Mouse (Mus musculus): Measurements from ENCODE around the gene Polr2c.

Polr2c gene

GRCm38 (mm10) chr8:94880742-94881141 lies 23.5 kb downstream of the Polr2c start:
- no peak for DNase-seq (ENCODE audit: low read depth, low spot score)

DNA sequence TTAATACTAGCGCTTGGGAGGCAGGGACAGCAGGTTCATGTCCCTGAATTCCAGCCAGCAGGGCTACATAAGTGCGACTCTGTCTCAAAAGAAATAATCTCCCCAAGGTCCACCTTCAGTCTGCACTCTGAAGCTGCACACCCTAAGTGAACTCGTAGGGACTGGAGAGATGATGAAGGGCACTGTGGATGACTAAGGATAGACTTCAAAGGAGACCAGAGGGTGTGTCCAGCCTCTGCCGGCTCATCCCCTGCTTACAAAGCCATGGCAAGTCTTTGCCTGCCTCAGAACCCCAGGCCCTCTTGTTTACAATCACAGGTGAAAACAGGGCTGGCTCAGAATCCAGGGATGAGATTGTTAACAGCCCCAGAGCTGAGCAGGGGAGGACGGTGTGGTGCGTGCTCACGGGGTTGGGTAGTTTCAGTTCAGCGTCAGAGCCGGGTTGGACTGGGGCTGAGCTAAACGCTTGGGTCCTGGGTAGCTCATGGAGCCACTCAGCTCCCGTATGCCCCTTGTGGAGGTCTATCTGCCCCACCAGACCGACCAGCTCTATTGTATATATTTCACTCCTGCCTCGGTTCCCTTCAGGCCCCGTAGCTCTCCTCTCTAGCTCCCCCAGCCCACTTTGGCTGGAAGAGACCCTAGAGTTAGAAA lies 31.3 kb downstream of the Polr2c start:
- no peak for DNase-seq (ENCODE audit: low read depth, low spot score)

GRCm38 (mm10) chr8:94892917-94893316 lies 35.7 kb downstream of the Polr2c start:
- DNase-seq (ENCODE audit: low read depth, low spot score): no peak

- DNase-seq (ENCODE audit: low read depth, low spot score): no peak
These were observed 42.0 kb downstream of the Polr2c start for GRCm38 (mm10) chr8:94899262-94899661.

GRCm38 (mm10) chr8:94900617-94901016 lies 43.4 kb downstream of the Polr2c start:
- no peak for DNase-seq (ENCODE audit: low read depth, low spot score)

DNA sequence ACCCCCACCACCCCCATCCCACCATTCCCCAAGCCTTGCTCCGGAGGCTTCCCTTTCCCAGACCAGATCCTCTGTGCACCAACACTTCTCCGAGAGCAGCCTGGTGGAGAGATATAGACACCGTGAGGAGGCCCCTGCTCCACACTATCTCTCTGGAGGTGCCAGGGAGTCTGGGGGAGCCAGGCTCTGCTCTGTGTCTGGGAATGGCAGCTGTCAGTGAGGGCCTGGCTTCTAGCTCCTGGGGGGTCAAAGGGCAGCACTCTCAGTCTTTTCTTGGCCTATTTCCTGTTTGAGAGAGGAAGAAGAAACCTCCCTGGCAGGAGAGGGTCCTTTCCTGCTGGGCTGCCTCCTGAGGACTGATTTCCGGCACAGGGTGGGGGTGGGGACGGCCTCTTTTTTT lies 43.8 kb downstream of the Polr2c start:
- DNase-seq (ENCODE audit: low read depth, low spot score): no peak

- no peak for DNase-seq (ENCODE audit: low read depth, low spot score)
These were observed 46.5 kb downstream of the Polr2c start for GRCm38 (mm10) chr8:94903709-94904108.

GRCm38 (mm10) chr8:94904450-94905175 lies 47.4 kb downstream of the Polr2c start:
- DNase-seq (ENCODE audit: low read depth, low spot score): no peak

DNA sequence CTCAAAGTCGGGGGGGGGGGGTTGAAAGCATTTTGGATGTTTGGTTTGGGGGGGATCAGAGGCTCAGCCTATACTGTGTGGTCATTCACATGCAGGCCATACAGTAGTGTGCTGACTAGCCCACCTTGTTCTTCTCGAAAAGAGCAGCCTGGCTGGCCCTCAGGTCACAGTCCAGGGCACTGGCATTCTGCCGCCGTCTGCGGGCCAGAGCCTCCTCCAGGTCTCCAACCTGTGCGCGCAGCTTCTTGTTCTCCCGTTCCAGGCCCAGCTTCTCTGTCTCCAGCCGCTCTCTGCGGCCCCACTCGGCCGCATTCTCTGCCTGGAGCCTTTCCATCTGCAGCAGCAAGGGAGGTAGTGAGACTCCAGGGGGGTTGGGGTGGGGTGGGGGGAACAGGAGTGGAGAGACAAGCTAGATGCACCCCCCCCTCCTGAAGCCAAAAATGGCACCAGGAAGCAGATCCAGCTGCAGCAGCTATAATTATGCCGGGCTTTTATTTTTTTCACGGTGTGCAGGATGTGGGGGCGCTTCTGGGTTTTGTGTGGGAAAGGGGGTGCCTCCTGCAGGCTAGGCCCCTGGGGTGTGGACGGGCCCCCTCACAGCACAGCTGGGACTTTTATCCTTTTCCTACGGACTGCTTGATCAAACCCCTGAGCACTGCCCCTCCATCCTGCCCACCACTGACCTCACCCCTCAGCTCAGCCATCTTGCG lies 50.5 kb downstream of the Polr2c start:
- no peak for DNase-seq (ENCODE audit: low read depth, low spot score)

DNA sequence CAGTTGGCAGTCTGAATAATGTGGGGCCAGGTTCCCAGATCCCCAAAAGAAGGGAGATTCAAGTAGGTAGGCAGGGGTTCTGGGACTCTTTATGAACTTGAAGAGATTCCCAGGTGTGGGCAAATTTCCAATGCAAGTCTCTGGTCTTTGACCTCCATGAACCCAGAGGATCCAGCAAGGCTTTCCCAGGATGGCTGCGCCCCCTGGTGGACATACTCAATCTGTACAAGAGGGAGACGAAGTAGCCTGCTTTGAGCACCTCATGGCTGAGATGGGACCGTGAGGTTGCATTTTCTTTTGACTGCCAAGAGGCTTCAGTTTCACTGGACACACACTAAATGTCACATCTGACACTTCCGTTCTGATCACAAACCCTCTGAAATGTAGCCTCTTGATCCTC lies 51.6 kb downstream of the Polr2c start:
- peak; percentile 71 for DNase-seq (ENCODE audit: low read depth, low spot score)

DNA sequence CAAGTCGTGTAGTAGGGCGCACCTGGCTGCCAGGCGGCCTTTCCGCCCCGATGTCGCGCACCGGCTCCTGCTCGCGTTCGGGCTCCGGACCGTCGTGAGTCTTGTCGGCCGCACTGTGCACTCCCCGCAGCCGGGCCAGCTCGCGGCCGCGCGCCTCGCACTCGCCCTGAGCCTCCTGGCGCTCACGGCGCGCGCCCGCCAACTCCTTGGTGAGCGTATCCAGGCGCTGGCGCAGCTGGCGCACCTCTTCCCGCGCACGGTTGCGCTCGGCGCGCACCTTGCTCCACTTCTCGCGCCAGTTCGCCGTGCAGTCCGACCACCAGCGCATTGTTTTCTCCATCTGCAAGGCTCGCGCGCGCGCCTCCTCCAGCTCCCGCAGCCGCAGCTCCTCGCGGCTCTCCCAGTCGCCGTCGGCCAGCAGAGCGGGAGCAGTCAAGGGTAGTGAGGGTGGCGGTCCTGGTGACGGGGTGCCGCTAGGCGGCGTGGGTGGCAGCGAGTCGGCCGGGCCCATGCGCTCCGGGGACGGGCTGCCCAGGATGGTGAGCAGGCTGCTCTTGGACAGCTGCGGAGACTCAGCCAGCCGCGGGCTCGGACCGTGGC lies 55.9 kb downstream of the Polr2c start:
- no peak for DNase-seq (ENCODE audit: low read depth, low spot score)

DNA sequence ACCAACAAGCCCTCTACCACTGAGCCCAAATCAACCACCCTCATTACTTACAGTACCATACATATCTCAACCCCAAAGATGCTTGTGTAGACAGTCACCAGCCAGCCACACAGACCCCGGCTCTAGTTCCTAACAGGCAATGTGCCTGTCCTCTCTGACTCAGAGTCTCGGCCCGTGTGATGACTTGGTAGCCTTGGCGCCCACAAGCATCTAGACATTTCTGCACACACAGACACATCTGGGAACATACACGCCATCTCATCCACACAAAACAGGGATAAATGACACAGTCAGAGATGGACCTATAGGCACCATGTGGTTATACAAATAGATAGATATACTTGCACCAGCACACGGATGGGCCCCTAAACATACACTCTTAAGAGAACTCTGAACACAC lies 57.0 kb downstream of the Polr2c start:
- DNase-seq (ENCODE audit: low read depth, low spot score): no peak

DNA sequence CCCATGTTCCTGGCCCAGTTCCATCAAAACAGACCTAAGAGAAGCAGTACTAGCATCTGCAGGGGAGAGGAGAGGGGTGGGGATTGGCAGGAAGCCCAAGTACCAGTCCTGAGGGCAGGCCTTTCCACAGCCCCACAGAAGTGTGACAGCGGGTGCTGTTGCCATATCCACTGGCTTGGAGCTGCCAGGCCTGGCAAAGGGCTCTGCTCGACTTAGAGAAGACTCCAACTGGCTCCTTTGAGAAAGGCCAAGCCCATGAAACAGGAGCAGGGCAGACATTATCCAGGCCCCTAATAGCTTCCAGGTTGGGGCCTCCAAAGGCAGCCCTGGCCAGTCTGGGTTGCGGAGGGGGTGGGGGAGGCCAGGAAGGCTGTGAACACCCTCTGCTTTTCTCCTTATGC lies 57.5 kb downstream of the Polr2c start:
- DNase-seq (ENCODE audit: low read depth, low spot score): no peak

DNA sequence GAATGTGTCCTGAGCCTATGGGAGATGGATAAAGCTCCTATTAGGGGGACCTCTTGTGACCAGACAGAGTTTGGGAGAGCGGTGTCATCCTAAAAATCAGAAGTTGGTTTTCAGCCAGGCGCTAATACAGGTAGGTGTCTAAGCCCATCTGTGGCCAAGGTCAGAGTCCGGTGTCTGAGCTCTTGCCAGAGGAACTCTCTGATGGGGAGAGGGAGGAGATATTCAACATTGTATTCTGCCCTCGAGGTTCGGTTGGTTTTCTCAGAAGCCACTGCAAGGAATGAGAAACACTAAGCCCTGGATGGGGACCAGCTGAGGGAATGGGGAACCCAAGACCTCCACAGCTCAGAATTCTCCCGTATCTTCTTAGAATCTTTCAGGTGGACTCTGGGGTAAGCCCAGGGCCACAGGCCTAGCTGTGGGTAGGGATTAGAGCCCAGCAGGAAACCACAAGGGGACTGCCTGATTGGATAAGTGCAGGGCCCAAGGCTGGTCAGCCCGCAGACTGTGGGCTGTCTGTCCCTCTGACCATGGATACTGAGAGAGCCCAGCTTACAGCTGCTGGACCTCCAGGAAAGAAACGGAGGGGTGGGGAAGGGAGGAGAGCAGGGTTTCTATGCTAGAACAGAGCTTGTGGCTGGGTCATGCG lies 59.2 kb downstream of the Polr2c start:
- DNase-seq (ENCODE audit: low read depth, low spot score): no peak

- DNase-seq (ENCODE audit: low read depth, low spot score): no peak
These were observed 59.7 kb downstream of the Polr2c start for GRCm38 (mm10) chr8:94916960-94917324.

- DNase-seq (ENCODE audit: low read depth, low spot score): peak; percentile 87
These were observed 60.1 kb downstream of the Polr2c start for GRCm38 (mm10) chr8:94917352-94917751.

DNA sequence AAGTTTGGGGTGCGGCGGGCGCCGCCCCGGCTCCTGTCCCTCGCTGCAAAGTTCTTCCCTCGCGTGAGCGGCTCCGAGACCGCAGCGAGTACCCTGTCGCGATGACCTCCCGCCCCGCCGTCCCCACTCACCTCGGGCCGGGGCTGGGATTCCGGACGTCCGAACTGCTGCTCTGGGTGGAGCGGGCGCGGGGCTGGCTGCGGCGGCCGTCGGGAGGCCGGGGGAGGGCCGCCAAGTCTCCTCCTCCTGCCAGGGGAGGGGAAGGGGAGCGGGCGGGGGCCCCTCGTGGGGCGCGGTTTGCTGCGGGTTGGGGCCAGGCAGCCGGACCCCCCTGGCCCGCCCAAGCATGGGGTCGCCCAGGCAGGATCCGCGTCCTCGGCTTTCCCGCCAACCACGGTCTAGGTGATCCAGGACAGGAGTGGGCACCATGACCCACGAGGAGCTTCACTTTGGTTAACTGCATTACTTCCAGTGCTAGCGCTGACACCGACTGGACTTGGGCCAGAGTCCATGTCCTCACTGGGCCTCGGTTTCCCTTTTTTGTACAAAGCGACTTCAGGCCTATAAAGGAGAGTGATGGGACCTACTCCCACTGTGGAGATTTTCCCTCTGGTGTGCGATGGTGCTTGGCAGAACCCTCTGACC lies 60.7 kb downstream of the Polr2c start, which contains the start of gene Ccdc102a:
Ccdc102a (minus strand) TSS at position 248 of the 645 bp plus-strand sequence.
- DNase-seq (ENCODE audit: low read depth, low spot score): no peak

DNA sequence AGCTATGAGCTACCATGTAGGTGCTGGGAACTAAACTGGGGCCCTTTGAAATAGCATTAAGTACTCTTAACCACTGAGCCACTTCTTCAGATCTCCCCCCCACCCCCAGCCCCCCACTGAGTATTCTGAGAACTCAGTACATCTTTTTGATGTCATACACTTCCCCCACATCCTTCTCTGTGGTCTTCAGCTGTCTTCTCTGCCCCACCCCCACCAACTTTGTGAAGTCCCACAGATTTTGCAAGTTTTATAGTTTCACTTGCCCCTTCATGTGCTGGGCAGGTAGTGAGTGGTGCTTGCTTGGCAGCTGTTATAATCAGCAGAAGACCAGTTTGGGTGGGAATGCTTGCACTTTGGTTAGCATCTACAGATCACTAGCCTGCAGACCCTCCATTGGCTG lies 62.0 kb downstream of the Polr2c start:
- DNase-seq (ENCODE audit: low read depth, low spot score): peak; percentile 64

DNA sequence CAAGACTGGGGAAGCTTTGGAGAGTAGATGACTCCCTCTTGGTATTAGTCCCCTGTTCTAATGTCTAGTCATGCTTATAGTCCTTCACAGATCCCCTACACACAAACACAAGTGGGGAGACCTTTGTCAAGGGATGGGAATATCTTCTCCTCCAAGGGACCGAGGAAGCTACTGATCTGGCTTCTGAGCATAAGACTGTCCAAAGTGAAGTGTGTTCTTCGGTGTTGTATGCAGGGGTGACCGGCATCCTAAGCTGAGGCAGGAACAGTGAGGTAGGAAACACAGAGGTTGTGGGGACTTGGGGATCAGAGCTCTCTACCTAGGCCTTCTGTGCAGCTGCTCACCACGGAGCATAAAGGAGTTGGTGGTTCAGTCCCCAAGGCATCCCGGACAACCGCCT lies 64.9 kb downstream of the Polr2c start:
- no peak for DNase-seq (ENCODE audit: low read depth, low spot score)

- DNase-seq (ENCODE audit: low read depth, low spot score): no peak
These were observed 65.4 kb downstream of the Polr2c start for GRCm38 (mm10) chr8:94922602-94923001.

Data from A20 (cell line).